Mouse (Mus musculus): ENCODE measurements around the gene Ccnl2. TPM values are rescaled to one million over a fixed set of nuclear protein-coding genes. Genes with fewer than 3 reads are reported as not detected.

Gene Ccnl2
- 241 and 256 TPM in 2 replicates for polyA plus RNA-seq (2016; fragmentation: Nextera tagmentation; extraction: Ambion mirVana)

GRCm38 (mm10) chr4:155811929-155812664 lies at the start of gene Ccnl2:
Gene Ccnl2, plus strand, starts transcription at chr4:155812489.
- no peaks in the 10 kb centered on the region for H3K9me3 ChIP-seq
- H3K4me3 ChIP-seq (replicated peaks): peak within 1 kb of the TSS; percentile 99
- WGBS: 1% methylated on average over 60 of the region's 60 CpGs
- H3K27ac ChIP-seq: peak within 1 kb of the TSS; percentile 94
- H3K9ac ChIP-seq (replicated peaks): peak within 1 kb of the TSS; percentile 99
- peak within 1 kb of the TSS; percentile 82 for H3K4me2 ChIP-seq
- peaks cover 76% of the 10 kb centered on the region for H3K36me3 ChIP-seq
- H3K4me1 ChIP-seq (replicated peaks): peaks cover 22% of the 10 kb centered on the region
- no peaks in the 10 kb centered on the region for H3K27me3 ChIP-seq
- ATAC-seq (ENCODE audit: insufficient number of reproducible peaks, insufficient read depth, low FRiP score, low TSS enrichment, low read depth): peak; percentile 98

GRCm38 (mm10) chr4:155769496-155769879 lies 42.8 kb upstream of the Ccnl2 start:
- Histone ChIP-seq H3K4me1 (replicated peaks) (peaks cover 22% of the 10 kb centered on the region), H3K9me3 (no peaks in the 10 kb centered on the region), H3K27me3 (peaks cover 30% of the 10 kb centered on the region), H3K27ac (peak overlapping the region; percentile 80; the same call in 1 of the 2 replicates), H3K4me2 (peak overlapping the region; percentile 80), H3K36me3 (no peaks in the 10 kb centered on the region), H3K9ac (replicated peaks) (peak overlapping the region; percentile 75), H3K4me3 (replicated peaks) (peak overlapping the region; percentile 58)
- WGBS: 67% methylated on average over 5 of the region's 5 CpGs
- ATAC-seq (ENCODE audit: insufficient number of reproducible peaks, insufficient read depth, low FRiP score, low TSS enrichment, low read depth): no peak

- Histone ChIP-seq H3K4me1 (replicated peaks) (peaks cover 27% of the 10 kb centered on the region), H3K9me3 (no peaks in the 10 kb centered on the region), H3K4me2 (peak overlapping the region; percentile 80), H3K27ac (peak overlapping the region; percentile 80), H3K27me3 (peaks cover 32% of the 10 kb centered on the region), H3K9ac (replicated peaks) (peak overlapping the region; percentile 75), H3K4me3 (replicated peaks) (peak overlapping the region; percentile 58), H3K36me3 (no peaks in the 10 kb centered on the region)
- WGBS: 1% methylated on average over 39 of the region's 39 CpGs
- ATAC-seq (ENCODE audit: insufficient number of reproducible peaks, insufficient read depth, low FRiP score, low TSS enrichment, low read depth): peak; percentile 83
Observed at GRCm38 (mm10) chr4:155769880-155770512, 42.3 kb upstream of the Ccnl2 start.

GRCm38 (mm10) chr4:155770626-155771025 lies 41.7 kb upstream of the Ccnl2 start:
- H3K27me3 ChIP-seq: peaks cover 38% of the 10 kb centered on the region
- no peak overlapping the region for H3K27ac ChIP-seq
- H3K9ac ChIP-seq (replicated peaks): peak overlapping the region; percentile 75
- H3K9me3 ChIP-seq: no peaks in the 10 kb centered on the region
- H3K4me3 ChIP-seq (replicated peaks): peak overlapping the region; percentile 58
- H3K4me2 ChIP-seq: peak overlapping the region; percentile 80
- 46% methylated on average over 24 of the region's 24 CpGs for WGBS
- H3K36me3 ChIP-seq: no peaks in the 10 kb centered on the region
- H3K4me1 ChIP-seq (replicated peaks): peaks cover 29% of the 10 kb centered on the region
- ATAC-seq (ENCODE audit: insufficient number of reproducible peaks, insufficient read depth, low FRiP score, low TSS enrichment, low read depth): 0 out of 2 replicates have a peak, but pooled peaks have one; percentile 9

- peaks cover 40% of the 10 kb centered on the region for H3K27me3 ChIP-seq
- no peaks in the 10 kb centered on the region for H3K36me3 ChIP-seq
- H3K27ac ChIP-seq: no peak overlapping the region
- peaks cover 29% of the 10 kb centered on the region for H3K4me1 ChIP-seq (replicated peaks)
- ATAC-seq (ENCODE audit: insufficient number of reproducible peaks, insufficient read depth, low FRiP score, low TSS enrichment, low read depth): no peak
- WGBS: 75% methylated on average over 2 of the region's 2 CpGs
- H3K9ac ChIP-seq (replicated peaks): no peak overlapping the region
- no peaks in the 10 kb centered on the region for H3K9me3 ChIP-seq
- no peak overlapping the region for H3K4me3 ChIP-seq (replicated peaks)
- no peak overlapping the region for H3K4me2 ChIP-seq
Observed at GRCm38 (mm10) chr4:155771706-155772105, 40.6 kb upstream of the Ccnl2 start.

GRCm38 (mm10) chr4:155772786-155773185 lies 39.5 kb upstream of the Ccnl2 start:
- WGBS: 86% methylated on average over 13 of the region's 13 CpGs
- no peak for ATAC-seq (ENCODE audit: insufficient number of reproducible peaks, insufficient read depth, low FRiP score, low TSS enrichment, low read depth)
- peaks cover 40% of the 10 kb centered on the region for H3K27me3 ChIP-seq
- H3K36me3 ChIP-seq: no peaks in the 10 kb centered on the region
- H3K4me1 ChIP-seq (replicated peaks): peaks cover 29% of the 10 kb centered on the region
- no peak overlapping the region for H3K27ac ChIP-seq
- H3K4me2 ChIP-seq: no peak overlapping the region
- no peak overlapping the region for H3K9ac ChIP-seq (replicated peaks)
- no peak overlapping the region for H3K4me3 ChIP-seq (replicated peaks)
- H3K9me3 ChIP-seq: no peaks in the 10 kb centered on the region

GRCm38 (mm10) chr4:155773335-155774078 lies 38.8 kb upstream of the Ccnl2 start:
- Histone ChIP-seq H3K4me1 (replicated peaks) (peaks cover 29% of the 10 kb centered on the region), H3K9me3 (no peaks in the 10 kb centered on the region), H3K27ac (no peak overlapping the region), H3K4me3 (replicated peaks) (peak overlapping the region; percentile 44), H3K36me3 (no peaks in the 10 kb centered on the region), H3K27me3 (peaks cover 40% of the 10 kb centered on the region), H3K9ac (replicated peaks) (peak overlapping the region; percentile 52; the same call in 1 of the 2 replicates), H3K4me2 (peak overlapping the region; percentile 82)
- no peak for ATAC-seq (ENCODE audit: insufficient number of reproducible peaks, insufficient read depth, low FRiP score, low TSS enrichment, low read depth)
- WGBS: 43% methylated on average over 5 of the region's 5 CpGs

GRCm38 (mm10) chr4:155774280-155774754 lies 38.0 kb upstream of the Ccnl2 start, which contains the start of gene Vwa1:
Gene Vwa1, minus strand, starts transcription at chr4:155774698.
- 2% methylated on average over 35 of the region's 35 CpGs for WGBS
- Histone ChIP-seq H3K36me3 (no peaks in the 10 kb centered on the region), H3K27ac (no peak within 1 kb of the TSS), H3K9ac (replicated peaks) (peak within 1 kb of the TSS; percentile 52), H3K4me2 (peak within 1 kb of the TSS; percentile 82), H3K9me3 (no peaks in the 10 kb centered on the region), H3K4me1 (replicated peaks) (peaks cover 29% of the 10 kb centered on the region), H3K27me3 (peaks cover 40% of the 10 kb centered on the region), H3K4me3 (replicated peaks) (peak within 1 kb of the TSS; percentile 44)
- ATAC-seq (ENCODE audit: insufficient number of reproducible peaks, insufficient read depth, low FRiP score, low TSS enrichment, low read depth): peak; percentile 80

- no peak overlapping the region for H3K27ac ChIP-seq
- H3K4me1 ChIP-seq (replicated peaks): peaks cover 24% of the 10 kb centered on the region
- H3K4me2 ChIP-seq: peak overlapping the region; percentile 82
- 0 out of 2 replicates have a peak overlapping the region, but pooled peaks have one; percentile 44 for H3K4me3 ChIP-seq (replicated peaks)
- H3K27me3 ChIP-seq: peaks cover 40% of the 10 kb centered on the region
- no peaks in the 10 kb centered on the region for H3K36me3 ChIP-seq
- H3K9ac ChIP-seq (replicated peaks): peak overlapping the region; percentile 52; the same call in 1 of the 2 replicates
- no peaks in the 10 kb centered on the region for H3K9me3 ChIP-seq
- no peak for ATAC-seq (ENCODE audit: insufficient number of reproducible peaks, insufficient read depth, low FRiP score, low TSS enrichment, low read depth)
- 58% methylated on average over 9 of the region's 9 CpGs for WGBS
Observed at GRCm38 (mm10) chr4:155774971-155775740, 37.1 kb upstream of the Ccnl2 start.

GRCm38 (mm10) chr4:155775855-155776254 lies 36.4 kb upstream of the Ccnl2 start:
- no peak overlapping the region; the same call in 1 of the 2 replicates for H3K9ac ChIP-seq (replicated peaks)
- H3K4me3 ChIP-seq (replicated peaks): no peak overlapping the region
- no peak overlapping the region for H3K27ac ChIP-seq
- no peaks in the 10 kb centered on the region for H3K36me3 ChIP-seq
- H3K9me3 ChIP-seq: no peaks in the 10 kb centered on the region
- no peak overlapping the region for H3K4me2 ChIP-seq
- peaks cover 38% of the 10 kb centered on the region for H3K27me3 ChIP-seq
- no peak for ATAC-seq (ENCODE audit: insufficient number of reproducible peaks, insufficient read depth, low FRiP score, low TSS enrichment, low read depth)
- WGBS: 86% methylated on average over 3 of the region's 3 CpGs
- peaks cover 22% of the 10 kb centered on the region; the same call in 1 of the 2 replicates for H3K4me1 ChIP-seq (replicated peaks)

Data from limb, embryonic 12.5 days (tissue).